9 mouse cellular contexts compared by ENCODE assay signal in the genomic region with DNA sequence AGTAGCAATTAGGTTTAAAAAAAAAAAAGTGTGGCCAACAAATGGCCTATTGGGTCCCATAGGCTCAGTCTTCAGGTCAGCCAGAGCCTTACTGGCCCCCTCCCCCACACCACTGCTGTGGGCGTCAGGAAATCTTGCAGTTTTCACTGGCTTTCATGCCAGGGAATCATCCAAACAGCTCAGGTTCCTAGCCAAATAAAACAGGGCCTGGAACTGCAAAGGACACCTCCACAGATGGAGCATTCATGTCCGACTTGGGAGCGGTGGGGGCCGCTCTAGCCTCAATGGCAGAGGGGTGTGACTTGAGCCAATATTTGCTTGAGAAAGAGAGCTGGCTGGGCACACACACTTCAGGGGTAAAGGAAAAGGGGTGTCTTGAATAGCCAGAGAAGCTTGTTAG. TPM values are rescaled to one million over a fixed set of nuclear protein-coding genes. Genes with fewer than 3 reads are reported as not detected.
DNase-seq lines count a peak whose midpoint lies in the region; ATAC-seq lines count a peak whose summit lies in the region.
"Had no signal": no experiment of that assay in that cellular context is flagged by ENCODE, and none has a peak within 500 bp of the region (broad histone marks: within the 10 kb centered on the region; RNA-seq: fewer than 3 reads in every experiment).

No protein-coding gene starts in this region.

- no peak overlapping the region for H3K4me3 ChIP-seq in kidney, embryonic 15.5 days (replicated peaks)
- H3K4me3 ChIP-seq in limb, embryonic 13.5 days: no peak overlapping the region
- no peak overlapping the region for H3K4me3 ChIP-seq in midbrain, embryonic 15.5 days
- H3K4me3 ChIP-seq: embryonic facial prominence, embryonic 15.5 days had no signal

- H3K27ac ChIP-seq in kidney, embryonic 15.5 days: peak overlapping the region; percentile 54; the same call in 1 of the 2 replicates
- peak overlapping the region; percentile 90 for H3K27ac ChIP-seq in limb, embryonic 13.5 days
- peak overlapping the region; percentile 49 for H3K27ac ChIP-seq in midbrain, embryonic 15.5 days
- H3K27ac ChIP-seq: embryonic facial prominence, embryonic 15.5 days had no signal

- no peak overlapping the region for H3K4me2 ChIP-seq in kidney, embryonic 15.5 days
- peak overlapping the region; percentile 10; the same call in 1 of the 2 replicates for H3K4me2 ChIP-seq in limb, embryonic 13.5 days (replicated peaks)
- no peak overlapping the region for H3K4me2 ChIP-seq in midbrain, embryonic 15.5 days
- H3K4me2 ChIP-seq: embryonic facial prominence, embryonic 15.5 days had no signal

- no peaks in the 10 kb centered on the region for H3K36me3 ChIP-seq in kidney, embryonic 15.5 days
- no peaks in the 10 kb centered on the region for H3K36me3 ChIP-seq in limb, embryonic 13.5 days
- H3K36me3 ChIP-seq in midbrain, embryonic 15.5 days (replicated peaks): no peaks in the 10 kb centered on the region
- H3K36me3 ChIP-seq: embryonic facial prominence, embryonic 15.5 days had no signal

- no peaks in the 10 kb centered on the region for H3K27me3 ChIP-seq in kidney, embryonic 15.5 days
- 0 out of 2 replicates have a peak, but pooled peaks cover 5% of the 10 kb centered on the region for H3K27me3 ChIP-seq in limb, embryonic 13.5 days
- H3K27me3 ChIP-seq in midbrain, embryonic 15.5 days (replicated peaks): no peaks in the 10 kb centered on the region
- H3K27me3 ChIP-seq: embryonic facial prominence, embryonic 15.5 days had no signal

- ATAC-seq in kidney, embryonic 15.5 days (replicated peaks; ENCODE audit: low FRiP score): peak; percentile 72
- ATAC-seq in erythroid progenitor cell, adult 5-6 weeks (replicated peaks; ENCODE audit: low FRiP score, poor library complexity, severe bottlenecking): peak; percentile 1; the same call in 1 of the 2 replicates
- peak; percentile 85 for ATAC-seq in limb, embryonic 13.5 days (ENCODE audit: low FRiP score, low read depth)
- ATAC-seq in midbrain, embryonic 15.5 days (replicated peaks): peak; percentile 82

- no peaks in the 10 kb centered on the region for H3K9me3 ChIP-seq in kidney, embryonic 15.5 days (replicated peaks)
- H3K9me3 ChIP-seq in limb, embryonic 13.5 days: no peaks in the 10 kb centered on the region
- no peaks in the 10 kb centered on the region for H3K9me3 ChIP-seq in midbrain, embryonic 15.5 days
- H3K9me3 ChIP-seq: embryonic facial prominence, embryonic 15.5 days had no signal

- no peak overlapping the region for H3K9ac ChIP-seq in kidney, embryonic 15.5 days
- H3K9ac ChIP-seq in limb, embryonic 13.5 days: no peak overlapping the region
- H3K9ac ChIP-seq in midbrain, embryonic 15.5 days: no peak overlapping the region
- H3K9ac ChIP-seq: embryonic facial prominence, embryonic 15.5 days had no signal

- WGBS in kidney, embryonic 15.5 days: 33% methylated on average over 4 of the region's 4 CpGs
- 49% methylated on average over 4 of the region's 4 CpGs for WGBS in limb, embryonic 13.5 days
- 55% methylated on average over 4 of the region's 4 CpGs for WGBS in midbrain, embryonic 15.5 days

- peaks cover 13% of the 10 kb centered on the region for H3K4me1 ChIP-seq in kidney, embryonic 15.5 days
- H3K4me1 ChIP-seq in limb, embryonic 13.5 days: peaks cover 28% of the 10 kb centered on the region
- no peaks in the 10 kb centered on the region for H3K4me1 ChIP-seq in midbrain, embryonic 15.5 days

- no peak for DNase-seq in kidney, adult 11 months
- no peak for DNase-seq in adrenal gland, adult 8-10 months
- no peak for DNase-seq in B cell, adult 2 months
- DNase-seq in spleen, postnatal 4 days (ENCODE audit: low spot score in 2 of 2): no peak

RNA-seq across cellular contexts. Expression of a gene that starts 20.5 kb away (rescaled TPM):
- 36.1 and 36.4 TPM in 2 replicates for polyA plus RNA-seq in kidney, embryonic 15.5 days (2015; fragmentation: Nextera tagmentation; extraction: Ambion mirVana)
- 241 and 302 TPM in 2 replicates for total RNA-seq in erythroid progenitor cell, adult 5-6 weeks (2015; ENCODE audit: low replicate concordance)
- total RNA-seq in erythroid progenitor cell, adult 5-6 weeks (2017; ENCODE audit: low replicate concordance): 359 and 488 TPM in 2 replicates
- 53.0 and 53.6 TPM in 2 replicates for polyA plus RNA-seq in limb, embryonic 13.5 days (2015; fragmentation: Nextera tagmentation; extraction: Ambion mirVana)
- polyA plus RNA-seq in midbrain, embryonic 15.5 days (2015; fragmentation: Nextera tagmentation; extraction: Ambion mirVana): 64.4 and 66.7 TPM in 2 replicates
- 10 to 100 TPM; 16.2 to 26.5 (median 20.5) TPM for total RNA-seq in adrenal gland, adult 8-10 months (2022)

Comparison
In these comparisons a context has a peak if more than half of its experiments do, and no peak if none do; other contexts are left out.
1. ATAC-seq: peak in every context shown above with its lines; median percentile 85 in limb, embryonic 13.5 days; 82 in midbrain, embryonic 15.5 days; 72 in kidney, embryonic 15.5 days; 1 in erythroid progenitor cell, adult 5-6 weeks.